Mouse (Mus musculus): Measurements from ENCODE around the gene Slc35b2. TPM values are rescaled to one million over a fixed set of nuclear protein-coding genes. Genes with fewer than 3 reads are reported as not detected.

Gene Slc35b2
- polyA plus RNA-seq, 1 experiment from 2014 or later = 90.5 TPM

GRCm38 (mm10) chr17:45564531-45565084, 934 bp downstream of the Slc35b2 start:
- peaks cover 12% of the 10 kb centered on the region for H3K4me1 ChIP-seq (ENCODE audit: control insufficient read depth, insufficient read depth, low read length)
- WGBS = 13% methylated on average over 18 of the region's 18 CpGs
- ATAC-seq (ENCODE audit: insufficient number of reproducible peaks, low FRiP score, low TSS enrichment, low read depth) (no peak), DNase-seq (ENCODE audit: low spot score) (no peak)
- H3K27me3 ChIP-seq (ENCODE audit: control insufficient read depth, insufficient read depth, low read length) = no peaks in the 10 kb centered on the region
- H3K4me2 ChIP-seq (ENCODE audit: low read depth, severe bottlenecking) = peak overlapping the region; percentile 93
- H3K27ac ChIP-seq (replicated peaks; ENCODE audit: low read depth, low read length) = peak overlapping the region; percentile 68; the same call in 1 of the 2 replicates
- no peaks in the 10 kb centered on the region for H3K9me3 ChIP-seq (ENCODE audit: control insufficient read depth, low read length)
- peaks cover 24% of the 10 kb centered on the region for H3K36me3 ChIP-seq (ENCODE audit: control insufficient read depth, insufficient read depth, low read length)
- peak overlapping the region; percentile 82 for H3K9ac ChIP-seq (ENCODE audit: low read length)
- peak overlapping the region; percentile 85 for H3K4me3 ChIP-seq (ENCODE audit: low read depth, low read length)

GRCm38 (mm10) chr17:45565103-45565502, 1.4 kb downstream of the Slc35b2 start:
- Histone ChIP-seq H3K9ac (ENCODE audit: low read length) (peak overlapping the region; percentile 82), H3K4me1 (ENCODE audit: control insufficient read depth, insufficient read depth, low read length) (peaks cover 12% of the 10 kb centered on the region), H3K36me3 (ENCODE audit: control insufficient read depth, insufficient read depth, low read length) (peaks cover 29% of the 10 kb centered on the region)

GRCm38 (mm10) chr17:45566031-45566359, 2.3 kb downstream of the Slc35b2 start:
- WGBS = 79% methylated on average over 1 of the region's 1 CpGs
- Histone ChIP-seq H3K4me3 (ENCODE audit: low read depth, low read length) (no peak overlapping the region), H3K4me2 (ENCODE audit: low read depth, severe bottlenecking) (no peak overlapping the region), H3K36me3 (ENCODE audit: control insufficient read depth, insufficient read depth, low read length) (peaks cover 38% of the 10 kb centered on the region), H3K27me3 (ENCODE audit: control insufficient read depth, insufficient read depth, low read length) (no peaks in the 10 kb centered on the region), H3K4me1 (ENCODE audit: control insufficient read depth, insufficient read depth, low read length) (peaks cover 16% of the 10 kb centered on the region), H3K9me3 (ENCODE audit: control insufficient read depth, low read length) (no peaks in the 10 kb centered on the region), H3K9ac (ENCODE audit: low read length) (no peak overlapping the region), H3K27ac (replicated peaks; ENCODE audit: low read depth, low read length) (no peak overlapping the region)
- ATAC-seq (ENCODE audit: insufficient number of reproducible peaks, low FRiP score, low TSS enrichment, low read depth) (no peak), DNase-seq (ENCODE audit: low spot score) (no peak)

More at GRCm38 (mm10) chr17:45565103-45565502, 1.4 kb downstream of the Slc35b2 start:
- DNase-seq (ENCODE audit: low spot score) = no peak
- Histone ChIP-seq H3K4me2 (ENCODE audit: low read depth, severe bottlenecking) (peak overlapping the region; percentile 93), H3K27me3 (ENCODE audit: control insufficient read depth, insufficient read depth, low read length) (no peaks in the 10 kb centered on the region), H3K4me3 (ENCODE audit: low read depth, low read length) (peak overlapping the region; percentile 85), H3K27ac (replicated peaks; ENCODE audit: low read depth, low read length) (peak overlapping the region; percentile 68; the same call in 1 of the 2 replicates), H3K9me3 (ENCODE audit: control insufficient read depth, low read length) (no peaks in the 10 kb centered on the region)
- WGBS = 95% methylated on average over 11 of the region's 11 CpGs
- ATAC-seq (ENCODE audit: insufficient number of reproducible peaks, low FRiP score, low TSS enrichment, low read depth) = no peak

- Histone ChIP-seq H3K36me3 (ENCODE audit: control insufficient read depth, insufficient read depth, low read length) (peaks cover 44% of the 10 kb centered on the region), H3K4me1 (ENCODE audit: control insufficient read depth, insufficient read depth, low read length) (peaks cover 17% of the 10 kb centered on the region), H3K4me2 (ENCODE audit: low read depth, severe bottlenecking) (no peak overlapping the region), H3K4me3 (ENCODE audit: low read depth, low read length) (0 out of 2 replicates have a peak overlapping the region, but pooled peaks have one; percentile 5), H3K27ac (replicated peaks; ENCODE audit: low read depth, low read length) (no peak overlapping the region; the same call in 1 of the 2 replicates), H3K9me3 (ENCODE audit: control insufficient read depth, low read length) (no peaks in the 10 kb centered on the region), H3K27me3 (ENCODE audit: control insufficient read depth, insufficient read depth, low read length) (no peaks in the 10 kb centered on the region), H3K9ac (ENCODE audit: low read length) (no peak overlapping the region)
- DNase-seq (ENCODE audit: low spot score) = no peak
- no peak for ATAC-seq (ENCODE audit: insufficient number of reproducible peaks, low FRiP score, low TSS enrichment, low read depth)
- WGBS = 77% methylated on average over 18 of the region's 18 CpGs
These were observed 2.9 kb downstream of the Slc35b2 start for GRCm38 (mm10) chr17:45566360-45567161.

- peaks cover 19% of the 10 kb centered on the region for H3K4me1 ChIP-seq (ENCODE audit: control insufficient read depth, insufficient read depth, low read length)
- 18% methylated on average over 4 of the region's 4 CpGs for WGBS
- no peaks in the 10 kb centered on the region for H3K9me3 ChIP-seq (ENCODE audit: control insufficient read depth, low read length)
- H3K36me3 ChIP-seq (ENCODE audit: control insufficient read depth, insufficient read depth, low read length) = peaks cover 46% of the 10 kb centered on the region
- no peak for ATAC-seq (ENCODE audit: insufficient number of reproducible peaks, low FRiP score, low TSS enrichment, low read depth)
- H3K4me3 ChIP-seq (ENCODE audit: low read depth, low read length) = no peak overlapping the region
- no peaks in the 10 kb centered on the region for H3K27me3 ChIP-seq (ENCODE audit: control insufficient read depth, insufficient read depth, low read length)
- H3K27ac ChIP-seq (replicated peaks; ENCODE audit: low read depth, low read length) = no peak overlapping the region; the same call in 1 of the 2 replicates
- H3K4me2 ChIP-seq (ENCODE audit: low read depth, severe bottlenecking) = no peak overlapping the region
- DNase-seq (ENCODE audit: low spot score) = no peak
- H3K9ac ChIP-seq (ENCODE audit: low read length) = no peak overlapping the region
These were observed 3.5 kb downstream of the Slc35b2 start for GRCm38 (mm10) chr17:45567162-45567601.

- no peak for ATAC-seq (ENCODE audit: insufficient number of reproducible peaks, low FRiP score, low TSS enrichment, low read depth)
- H3K4me3 ChIP-seq (ENCODE audit: low read depth, low read length) = 0 out of 2 replicates have a peak overlapping the region, but pooled peaks have one; percentile 1
- peaks cover 19% of the 10 kb centered on the region for H3K4me1 ChIP-seq (ENCODE audit: control insufficient read depth, insufficient read depth, low read length)
- WGBS = 88% methylated on average over 12 of the region's 12 CpGs
- no peak overlapping the region for H3K27ac ChIP-seq (replicated peaks; ENCODE audit: low read depth, low read length)
- H3K9ac ChIP-seq (ENCODE audit: low read length) = no peak overlapping the region
- H3K36me3 ChIP-seq (ENCODE audit: control insufficient read depth, insufficient read depth, low read length) = peaks cover 46% of the 10 kb centered on the region
- H3K27me3 ChIP-seq (ENCODE audit: control insufficient read depth, insufficient read depth, low read length) = no peaks in the 10 kb centered on the region
- H3K9me3 ChIP-seq (ENCODE audit: control insufficient read depth, low read length) = no peaks in the 10 kb centered on the region
- H3K4me2 ChIP-seq (ENCODE audit: low read depth, severe bottlenecking) = no peak overlapping the region
- no peak for DNase-seq (ENCODE audit: low spot score)
These were observed 5.3 kb downstream of the Slc35b2 start for GRCm38 (mm10) chr17:45568990-45569389.

- peaks cover 19% of the 10 kb centered on the region for H3K4me1 ChIP-seq (ENCODE audit: control insufficient read depth, insufficient read depth, low read length)
- no peaks in the 10 kb centered on the region for H3K9me3 ChIP-seq (ENCODE audit: control insufficient read depth, low read length)
- H3K4me3 ChIP-seq (ENCODE audit: low read depth, low read length) = no peak overlapping the region
- no peaks in the 10 kb centered on the region for H3K27me3 ChIP-seq (ENCODE audit: control insufficient read depth, insufficient read depth, low read length)
- H3K36me3 ChIP-seq (ENCODE audit: control insufficient read depth, insufficient read depth, low read length) = peaks cover 46% of the 10 kb centered on the region
- no peak overlapping the region for H3K27ac ChIP-seq (replicated peaks; ENCODE audit: low read depth, low read length)
- H3K4me2 ChIP-seq (ENCODE audit: low read depth, severe bottlenecking) = no peak overlapping the region
- WGBS = 84% methylated on average over 4 of the region's 4 CpGs
- ATAC-seq (ENCODE audit: insufficient number of reproducible peaks, low FRiP score, low TSS enrichment, low read depth) (no peak), DNase-seq (ENCODE audit: low spot score) (no peak)
- H3K9ac ChIP-seq (ENCODE audit: low read length) = no peak overlapping the region
These were observed 6.3 kb downstream of the Slc35b2 start for GRCm38 (mm10) chr17:45569999-45570398.

GRCm38 (mm10) chr17:45572103-45573086, 8.7 kb downstream of the Slc35b2 start:
- peak; percentile 56 for ATAC-seq (ENCODE audit: insufficient number of reproducible peaks, low FRiP score, low TSS enrichment, low read depth)
- Histone ChIP-seq H3K27ac (replicated peaks; ENCODE audit: low read depth, low read length) (peak overlapping the region; percentile 94), H3K4me3 (ENCODE audit: low read depth, low read length) (peak overlapping the region; percentile 100), H3K27me3 (ENCODE audit: control insufficient read depth, insufficient read depth, low read length) (no peaks in the 10 kb centered on the region), H3K4me2 (ENCODE audit: low read depth, severe bottlenecking) (peak overlapping the region; percentile 91), H3K9me3 (ENCODE audit: control insufficient read depth, low read length) (no peaks in the 10 kb centered on the region), H3K9ac (ENCODE audit: low read length) (peak overlapping the region; percentile 99), H3K4me1 (ENCODE audit: control insufficient read depth, insufficient read depth, low read length) (peaks cover 12% of the 10 kb centered on the region; the same call in 1 of the 2 replicates), H3K36me3 (ENCODE audit: control insufficient read depth, insufficient read depth, low read length) (peaks cover 39% of the 10 kb centered on the region)
- DNase-seq (ENCODE audit: low spot score) = peak; percentile 89
- under 1% methylated on average over 55 of the region's 57 CpGs for WGBS
